Mouse (Mus musculus): Measurements from ENCODE around the gene 4931406P16Rik.

Gene 4931406P16Rik

DNA sequence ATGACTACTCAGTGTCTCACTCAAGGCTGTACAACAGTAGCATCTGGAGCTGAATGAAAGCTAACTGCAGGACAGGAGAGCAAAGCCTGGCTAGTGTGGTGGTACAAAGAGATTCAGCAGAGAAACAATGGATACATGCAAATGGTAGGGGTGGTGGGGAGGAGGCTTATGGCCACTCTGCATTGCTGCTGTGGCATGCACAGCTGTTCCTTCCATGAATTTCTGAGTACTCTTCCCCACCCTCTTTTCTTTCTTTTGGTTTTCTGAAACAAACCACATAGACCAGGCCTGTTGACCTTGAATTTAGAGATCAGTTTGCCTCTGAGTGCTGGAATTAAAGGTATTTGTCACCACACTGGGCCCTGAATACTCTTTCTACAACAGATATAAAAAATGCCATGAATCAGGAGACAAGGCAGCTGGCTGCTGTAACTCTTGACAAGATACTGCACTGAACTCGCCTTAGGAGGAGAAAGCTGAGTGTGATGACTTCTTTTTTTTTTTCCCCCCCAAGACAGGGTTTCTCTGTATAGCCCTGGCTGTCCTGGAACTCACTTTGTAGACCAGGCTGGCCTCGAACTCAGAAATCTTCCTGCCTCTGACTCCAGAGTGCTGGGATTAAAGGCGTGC, 66.4 kb downstream of the 4931406P16Rik start:
- DNase-seq (ENCODE audit: low spot score): no peak

DNA sequence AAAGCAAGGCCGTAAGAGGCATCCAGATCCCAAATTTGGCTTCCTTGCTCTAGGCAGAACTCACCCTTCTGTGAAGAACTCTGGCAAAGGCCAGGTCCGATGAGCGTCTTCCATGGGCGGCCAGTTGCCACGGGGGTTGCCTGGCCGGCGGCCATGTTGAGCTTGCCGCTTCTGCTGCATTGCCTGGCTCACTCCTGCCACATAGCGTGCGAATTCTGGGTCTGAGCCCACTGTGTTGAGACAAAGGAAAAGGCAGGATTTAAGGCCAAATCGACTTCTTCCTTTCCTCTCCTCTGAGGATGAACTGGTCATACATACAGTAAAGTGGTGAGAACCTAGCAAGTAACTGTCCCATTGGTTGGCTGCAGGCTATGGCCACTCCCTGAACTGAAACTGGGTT, 71.2 kb downstream of the 4931406P16Rik start:
- DNase-seq (ENCODE audit: low spot score): no peak

DNA sequence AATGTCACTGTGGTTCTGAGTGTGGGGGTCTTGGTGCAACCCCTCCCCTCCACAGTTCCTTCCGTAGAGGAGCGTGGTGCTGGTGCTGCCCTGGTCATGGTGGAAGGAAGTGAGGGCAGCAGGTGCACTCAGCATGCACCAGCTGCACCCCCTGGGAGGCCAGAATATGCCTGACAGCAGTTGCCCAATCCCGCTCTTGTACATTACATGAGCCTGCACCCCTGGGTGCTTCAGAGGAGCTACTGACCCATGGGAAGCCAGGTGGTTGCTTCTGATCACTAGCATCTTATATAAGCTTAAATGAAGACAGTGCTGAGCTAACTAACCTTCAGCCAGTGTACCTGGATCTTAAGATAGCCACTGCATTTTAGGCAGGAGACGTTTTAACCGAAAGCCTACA, 75.3 kb downstream of the 4931406P16Rik start:
- no peak for DNase-seq (ENCODE audit: low spot score)

DNA sequence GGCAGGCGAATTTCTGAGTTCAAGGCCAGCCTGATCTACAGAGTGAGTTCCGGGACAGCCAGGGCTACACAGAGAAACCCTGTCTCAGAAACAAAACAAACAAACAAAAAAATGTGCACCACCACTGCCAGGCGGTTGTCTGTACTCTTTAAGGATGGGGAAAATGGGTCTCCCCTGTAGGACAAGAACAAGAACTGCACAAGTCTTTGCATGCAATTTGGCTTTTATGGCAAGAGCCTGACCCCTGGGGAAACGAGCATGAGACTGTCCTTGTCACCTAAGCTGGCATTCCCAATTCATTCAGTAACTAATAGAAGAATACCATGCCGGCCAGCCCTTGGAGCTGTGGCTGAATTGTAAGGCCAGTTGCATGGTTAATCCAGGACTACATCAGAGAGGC, 77.7 kb downstream of the 4931406P16Rik start:
- DNase-seq (ENCODE audit: low spot score): no peak

DNA sequence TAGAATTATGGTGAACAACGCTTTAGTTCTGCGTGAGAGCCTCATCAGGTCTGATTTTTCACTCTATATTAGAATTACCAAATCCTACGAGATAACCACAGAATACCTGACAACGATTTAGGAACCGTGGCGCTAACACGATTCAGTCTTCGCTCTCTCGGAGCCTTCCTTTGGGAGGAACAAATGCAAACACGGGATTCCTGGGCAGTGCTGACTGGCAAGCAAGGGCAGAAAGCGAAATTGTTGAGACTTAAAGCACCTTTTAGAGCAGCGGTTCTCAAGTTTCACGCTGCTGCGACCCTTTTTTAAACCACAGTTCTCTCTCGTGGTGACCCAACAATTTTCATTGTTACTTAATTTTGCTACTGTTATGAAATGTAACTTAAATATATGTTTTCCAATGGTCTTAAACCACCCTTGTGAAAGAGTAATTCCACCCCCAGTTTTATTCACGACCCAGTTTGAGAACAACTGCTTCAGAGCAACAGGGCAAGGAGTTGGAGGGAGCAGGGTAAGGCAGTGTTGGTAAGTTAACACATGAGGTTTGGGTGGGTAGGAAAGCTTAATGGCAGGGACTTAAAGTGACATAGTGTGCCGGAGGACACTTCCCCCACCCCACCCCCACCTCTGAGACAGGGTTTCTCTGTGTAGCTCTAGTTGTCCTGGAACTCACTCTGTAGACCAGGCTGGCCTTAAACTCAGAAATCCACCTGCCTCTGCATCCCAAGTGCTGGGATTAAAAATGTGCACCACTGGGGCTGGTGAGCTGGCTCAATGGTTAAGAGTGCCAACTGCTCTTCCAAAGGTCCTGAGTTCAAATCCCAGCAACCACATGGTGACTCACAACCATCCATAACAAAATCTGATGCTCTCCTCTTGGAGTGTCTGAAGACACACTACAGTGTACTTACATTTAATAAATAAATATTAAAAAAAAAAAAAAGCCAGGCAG, 78.5 kb downstream of the 4931406P16Rik start:
- no peak for DNase-seq (ENCODE audit: low spot score)

DNA sequence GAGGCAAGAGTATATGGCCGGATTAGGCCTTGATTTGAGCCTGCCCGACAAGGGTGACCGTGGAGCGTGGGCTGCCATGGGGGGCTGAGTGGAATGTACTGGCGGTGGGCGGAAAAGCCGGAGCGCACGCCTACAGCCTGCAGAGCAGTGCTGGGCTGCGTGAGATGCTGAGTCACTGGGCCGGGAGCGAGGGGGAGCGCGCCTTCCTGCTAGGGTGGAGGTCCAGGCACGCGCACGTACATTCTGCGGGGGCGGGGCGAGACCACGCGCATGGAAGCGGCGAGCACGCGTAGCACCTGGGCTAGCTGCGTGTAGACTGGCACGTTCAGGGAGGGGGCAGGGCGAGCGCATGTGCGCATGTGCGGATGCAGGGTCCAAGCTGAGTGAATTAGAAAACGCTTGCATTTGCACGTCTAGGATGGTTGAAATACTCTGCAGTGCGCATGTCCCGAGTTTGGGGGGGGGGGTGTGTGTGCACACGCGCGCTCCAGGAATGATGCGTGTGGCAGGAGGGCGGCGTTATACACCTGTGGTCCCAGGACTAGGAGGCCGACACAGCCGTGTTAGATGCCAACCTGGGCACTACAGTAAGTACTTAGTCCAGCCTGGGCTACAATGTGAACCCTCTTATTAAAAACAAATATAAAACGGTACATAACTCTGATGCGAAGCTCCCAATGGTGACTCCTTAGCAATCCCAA, 79.3 kb downstream of the 4931406P16Rik start:
- DNase-seq (ENCODE audit: low spot score): peak; percentile 99

DNA sequence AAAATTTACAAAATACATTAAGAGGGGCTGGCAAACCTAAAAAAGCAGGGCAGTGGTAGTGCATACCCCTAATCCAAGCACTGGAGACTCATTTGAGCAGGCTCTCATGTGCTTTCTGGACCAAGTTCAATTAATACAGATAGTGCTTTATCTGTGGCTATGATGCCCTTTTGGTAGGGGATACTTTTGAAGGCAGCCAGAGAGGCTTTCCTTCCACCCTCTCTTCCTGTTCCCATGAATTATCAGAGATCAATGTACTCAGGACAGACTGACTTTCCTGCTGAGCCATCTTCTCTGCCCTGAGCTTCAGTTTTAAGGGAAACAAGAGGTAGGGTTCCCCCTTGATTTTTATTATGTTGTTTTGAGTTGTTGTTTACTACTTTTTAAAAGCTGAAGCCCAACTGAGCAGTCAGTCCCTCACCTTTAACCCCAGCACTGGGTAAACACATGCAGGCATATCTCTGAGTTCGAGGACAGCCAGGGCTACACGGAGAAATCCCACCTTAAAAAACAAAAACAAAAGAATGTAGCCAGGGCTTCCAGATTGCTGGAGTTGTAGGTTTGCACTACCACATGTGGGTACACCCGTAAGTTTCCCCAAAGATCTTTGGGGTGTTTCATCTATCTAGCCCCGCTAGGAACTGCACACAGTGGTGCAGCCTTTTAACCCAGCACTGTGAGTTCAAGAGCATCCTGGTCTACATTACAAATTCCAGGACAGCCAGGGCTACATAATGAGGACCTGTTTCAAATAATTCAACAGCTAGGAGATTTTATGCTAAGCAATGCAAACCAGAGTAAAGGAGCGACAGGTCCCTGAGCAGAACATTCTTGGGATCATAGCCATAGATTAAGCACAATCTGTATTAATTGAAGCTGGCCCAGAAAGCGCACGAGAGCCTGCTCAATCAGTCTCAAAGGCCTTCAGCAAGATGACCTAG, 80.3 kb downstream of the 4931406P16Rik start:
- DNase-seq (ENCODE audit: low spot score): no peak

DNA sequence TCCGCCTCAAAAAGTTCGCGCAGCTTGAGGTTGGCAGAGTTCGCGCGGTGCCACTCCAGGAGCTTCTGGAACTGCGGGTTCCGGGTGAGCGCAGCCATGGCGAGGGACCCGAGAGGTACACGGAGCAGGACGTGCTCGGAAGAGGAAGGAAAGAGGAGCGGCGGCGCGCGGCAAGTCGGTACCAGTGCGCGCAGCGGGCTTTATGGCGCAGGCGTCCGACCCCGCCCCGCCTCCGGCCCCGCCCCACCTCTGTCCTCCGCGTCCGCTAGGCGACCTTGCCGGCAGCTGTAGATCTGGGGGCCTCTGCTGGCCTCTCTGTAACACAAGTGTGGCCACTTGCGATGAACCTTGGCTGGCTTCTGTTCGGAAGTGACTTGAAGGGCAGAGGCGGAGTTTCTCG, 83.2 kb downstream of the 4931406P16Rik start, which contains the start of gene Gpi1:
Gene Gpi1 (minus strand): TSS at position 221 of the 400 bp plus-strand sequence.
- peak; percentile 83 for DNase-seq (ENCODE audit: low spot score)

DNA sequence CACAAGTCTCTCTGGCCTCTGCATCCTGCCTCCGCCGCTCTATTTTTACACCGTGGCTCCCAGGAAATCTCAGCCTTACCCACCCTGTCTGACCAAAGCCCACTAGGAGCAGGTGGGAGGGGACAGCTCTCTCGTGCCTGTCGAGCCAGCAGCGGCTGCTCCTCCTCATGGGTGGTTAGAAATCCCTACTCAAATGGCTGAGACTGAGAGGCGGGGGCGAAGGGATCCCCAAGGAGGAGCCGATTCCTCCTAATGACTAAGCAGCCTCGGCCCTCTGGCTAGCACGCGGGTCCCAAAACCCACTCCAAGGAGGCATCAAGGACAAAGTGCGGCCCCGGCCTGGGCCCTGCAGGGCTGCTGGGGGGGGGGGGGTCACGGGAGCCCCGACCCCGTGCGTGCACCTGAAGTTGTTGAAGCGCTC, 83.7 kb downstream of the 4931406P16Rik start:
- DNase-seq (ENCODE audit: low spot score): peak; percentile 56

DNA sequence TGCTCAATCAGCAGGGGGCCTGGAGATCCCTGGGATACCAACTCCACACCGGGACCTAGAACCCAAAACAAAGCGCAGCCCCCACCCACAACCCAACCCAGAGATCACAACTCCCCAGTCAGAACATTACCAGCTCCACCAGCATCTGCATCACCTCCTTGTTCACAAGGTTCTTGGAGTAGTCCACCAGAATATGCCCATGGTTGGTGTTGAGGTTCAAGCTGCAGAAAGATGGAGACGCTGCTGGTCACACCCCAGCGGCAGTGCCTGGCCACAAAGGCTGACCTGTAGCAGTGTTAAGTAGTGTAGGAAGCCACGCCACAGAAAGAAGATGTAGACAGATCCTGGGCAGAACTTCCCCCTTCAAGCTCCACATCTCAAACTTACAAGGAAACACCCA, 84.2 kb downstream of the 4931406P16Rik start:
- DNase-seq (ENCODE audit: low spot score): no peak

DNA sequence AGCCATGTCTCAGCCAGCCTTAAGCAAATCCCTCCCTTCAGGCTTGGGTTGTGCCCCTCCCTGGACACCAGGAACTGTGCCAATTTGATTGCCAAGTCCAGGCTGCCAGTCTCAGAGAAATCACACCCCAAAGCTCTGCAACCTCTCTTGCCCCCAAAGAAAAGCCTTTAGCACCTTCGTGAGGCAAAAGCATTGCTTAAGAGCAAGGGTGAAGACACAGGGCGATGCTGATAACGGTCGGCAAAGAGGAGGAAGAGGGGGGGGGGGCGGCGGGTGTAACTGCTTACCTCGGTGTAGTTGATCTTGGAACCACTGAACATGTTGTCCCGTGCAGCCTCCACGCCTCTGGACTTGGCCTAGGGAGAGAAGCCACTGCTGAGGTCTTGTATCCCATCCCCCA, 84.7 kb downstream of the 4931406P16Rik start:
- DNase-seq (ENCODE audit: low spot score): no peak

DNA sequence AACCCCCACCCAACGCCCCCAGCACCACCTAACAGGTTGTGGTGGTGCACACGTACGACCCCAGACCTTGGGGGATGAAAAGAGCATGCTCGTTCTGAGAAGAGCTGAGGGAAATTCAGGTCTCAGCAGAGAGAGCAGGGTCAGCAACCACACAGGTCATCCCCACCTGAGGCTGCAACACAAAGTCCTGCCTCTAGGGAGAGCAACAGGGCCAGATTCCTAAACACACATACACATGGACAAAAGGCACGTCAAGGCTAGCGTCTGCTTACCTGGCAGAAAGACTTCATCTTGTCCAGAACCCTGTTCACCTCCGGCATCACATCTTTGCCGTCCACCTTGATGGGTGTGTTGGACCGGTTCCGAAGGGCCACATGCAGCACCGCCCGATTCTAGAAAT, 86.5 kb downstream of the 4931406P16Rik start:
- DNase-seq (ENCODE audit: low spot score): no peak

DNA sequence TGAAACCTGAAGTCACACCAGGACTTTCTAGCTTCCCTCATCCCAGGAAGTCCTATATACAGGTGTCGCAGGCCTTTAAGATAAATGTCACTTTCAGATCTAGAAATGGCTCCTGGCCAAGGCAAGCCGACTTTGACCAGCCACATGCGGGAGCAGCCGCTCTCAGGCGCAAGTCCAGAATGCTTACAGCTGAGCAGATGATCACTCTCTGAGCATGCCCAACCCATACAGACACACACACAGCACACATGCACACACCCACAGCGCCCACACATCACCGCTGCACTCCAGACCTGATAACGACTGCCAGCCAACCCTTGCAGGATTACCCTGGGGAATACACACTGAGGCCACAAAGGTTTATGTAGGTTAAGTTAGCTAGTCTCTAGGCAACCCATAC, 87.3 kb downstream of the 4931406P16Rik start:
- DNase-seq (ENCODE audit: low spot score): no peak

DNA sequence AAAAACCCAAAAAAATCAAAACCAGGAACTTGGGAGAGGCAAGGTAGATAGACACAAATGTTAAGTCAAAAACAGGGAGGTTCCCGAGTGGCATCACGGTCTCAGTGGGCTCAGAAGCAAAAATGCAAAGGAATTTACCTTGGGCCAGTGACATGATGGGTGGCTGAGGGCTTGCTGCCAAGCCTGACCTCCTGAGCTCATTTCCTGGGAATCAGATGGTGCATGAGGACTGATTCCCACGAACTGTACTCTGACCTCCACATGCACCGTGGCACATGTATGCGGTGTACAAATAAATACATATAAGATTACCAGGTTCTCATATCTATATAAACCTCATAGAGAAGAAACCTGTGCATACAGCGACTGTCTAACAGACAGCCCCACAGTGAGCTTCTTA, 89.0 kb downstream of the 4931406P16Rik start:
- DNase-seq (ENCODE audit: low spot score): no peak

DNA sequence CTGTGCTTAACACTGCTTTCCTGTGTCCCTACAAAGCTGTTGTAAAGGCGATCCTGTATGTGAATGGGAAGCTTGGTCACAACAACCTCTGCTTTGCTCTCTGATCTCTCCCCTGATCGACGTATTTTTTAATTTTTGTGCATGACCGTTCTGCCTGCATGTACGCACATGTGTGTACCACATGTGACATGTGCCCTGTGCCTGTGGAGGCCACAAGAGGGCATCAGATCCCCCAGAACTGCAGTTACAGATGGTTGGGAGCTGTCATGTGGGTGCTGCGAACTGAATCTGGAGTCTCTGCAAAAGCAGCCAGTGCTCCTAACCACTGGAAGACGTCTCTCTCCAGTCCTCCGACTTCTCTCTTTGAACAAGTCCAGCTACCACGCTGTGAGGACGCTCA, 91.0 kb downstream of the 4931406P16Rik start:
- no peak for DNase-seq (ENCODE audit: low spot score)

DNA sequence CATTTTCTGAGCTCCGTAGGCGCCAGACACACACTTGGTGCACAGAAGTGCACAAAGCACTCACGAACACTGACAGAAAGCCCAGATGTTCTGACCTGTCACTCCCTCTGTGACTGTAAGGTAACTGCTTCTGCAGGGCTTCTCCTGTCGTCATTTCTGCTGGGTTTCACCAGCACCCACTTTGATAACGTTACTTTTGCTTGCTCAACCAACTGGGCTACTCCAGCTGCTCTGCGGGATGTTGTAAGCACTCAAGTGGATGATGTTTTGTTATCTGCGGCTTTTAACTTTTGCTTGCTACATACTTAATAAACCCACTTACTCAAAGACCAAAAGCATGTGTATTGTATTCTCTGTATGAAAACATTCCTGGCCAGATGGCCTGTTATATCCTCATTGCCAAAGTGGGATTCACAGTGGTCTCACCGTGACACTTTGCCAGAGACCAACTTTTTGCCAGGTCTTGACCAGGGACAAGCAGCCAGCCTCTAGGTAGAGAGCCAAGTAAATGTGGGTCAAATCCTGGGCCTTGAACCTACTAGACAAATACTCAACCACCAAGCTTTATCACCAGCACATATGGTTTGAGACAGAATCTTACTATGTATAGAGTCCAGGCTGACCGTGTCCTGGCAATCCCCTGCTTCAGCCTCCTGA, 91.6 kb downstream of the 4931406P16Rik start:
- DNase-seq (ENCODE audit: low spot score): no peak

DNA sequence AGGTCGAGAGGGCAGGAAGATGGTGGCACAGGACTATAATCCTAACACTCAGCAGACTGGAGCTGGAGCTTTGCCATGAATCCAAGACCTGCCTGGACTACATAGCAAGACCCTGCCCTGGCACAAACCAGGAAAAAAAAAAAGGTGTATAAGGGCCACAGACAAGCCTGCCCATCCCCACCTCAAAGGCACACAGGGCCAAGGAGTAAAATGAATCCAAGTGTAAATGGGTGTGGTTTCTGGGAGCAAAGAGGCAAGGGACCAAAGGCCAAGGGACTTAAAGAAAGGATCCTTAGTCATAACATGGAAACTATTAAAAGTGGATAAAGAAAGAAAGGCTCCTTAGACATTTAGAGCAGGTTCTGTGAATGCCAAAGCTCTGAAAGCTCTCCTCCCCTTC, 94.9 kb downstream of the 4931406P16Rik start:
- DNase-seq (ENCODE audit: low spot score): no peak

DNA sequence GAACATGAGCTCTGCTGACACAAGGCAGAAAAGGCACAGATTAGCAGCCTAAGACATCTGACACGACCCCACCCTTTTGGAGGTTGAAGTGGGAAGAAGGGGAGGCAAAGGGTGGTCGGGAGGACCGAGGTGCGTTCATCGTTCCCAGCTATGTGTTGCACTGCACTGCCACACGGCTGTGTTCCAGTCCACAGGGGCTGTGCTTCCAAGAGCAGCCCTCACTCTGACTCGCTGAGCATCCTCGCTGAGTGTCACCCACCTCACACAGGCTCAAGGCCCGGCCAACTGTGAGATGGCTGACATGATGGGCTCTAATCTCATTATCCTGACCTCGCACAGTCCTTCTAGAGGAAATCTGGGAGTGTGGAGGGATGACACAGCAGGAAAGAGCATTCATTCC, 96.9 kb downstream of the 4931406P16Rik start:
- no peak for DNase-seq (ENCODE audit: low spot score)

DNA sequence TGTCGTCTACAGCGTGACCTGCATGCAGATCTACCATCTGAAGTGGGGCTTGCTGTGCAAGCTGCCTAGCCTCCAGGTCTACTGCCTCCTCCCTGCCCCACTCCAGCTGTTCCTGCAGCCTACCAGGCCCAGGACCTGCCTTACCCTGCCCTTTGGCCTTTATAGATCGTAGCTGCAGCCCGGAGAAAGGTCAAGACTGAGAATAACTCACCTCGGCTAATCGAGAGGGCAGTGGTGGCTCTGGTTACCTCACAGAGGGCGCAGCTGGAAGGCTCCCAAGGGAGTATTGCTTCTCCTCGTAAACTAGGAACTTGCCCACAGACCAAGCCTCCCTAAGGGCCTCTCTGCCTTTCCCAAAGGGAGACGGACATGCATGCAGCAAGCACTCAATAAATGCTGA, 97.9 kb downstream of the 4931406P16Rik start:
- no peak for DNase-seq (ENCODE audit: low spot score)

DNA sequence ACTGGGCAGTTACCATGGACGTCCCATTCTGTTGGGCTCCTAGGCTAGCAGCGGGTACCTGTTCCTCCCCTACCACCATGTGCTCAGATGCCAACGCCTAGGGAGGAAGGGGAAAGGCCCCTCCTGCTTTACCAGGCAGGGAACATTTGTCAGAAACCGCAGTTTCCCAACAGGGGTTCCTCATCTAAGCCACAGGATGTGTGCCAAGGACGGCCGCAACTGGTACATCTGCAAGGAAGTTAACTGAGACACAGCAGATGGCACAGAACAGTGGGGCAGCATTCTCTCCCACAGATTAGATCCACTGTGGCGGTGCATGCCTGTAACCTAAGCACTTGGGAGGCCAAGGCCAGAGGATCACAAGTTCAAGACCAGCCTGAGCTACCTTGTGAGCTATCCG, 98.7 kb downstream of the 4931406P16Rik start:
- no peak for DNase-seq (ENCODE audit: low spot score)

DNA sequence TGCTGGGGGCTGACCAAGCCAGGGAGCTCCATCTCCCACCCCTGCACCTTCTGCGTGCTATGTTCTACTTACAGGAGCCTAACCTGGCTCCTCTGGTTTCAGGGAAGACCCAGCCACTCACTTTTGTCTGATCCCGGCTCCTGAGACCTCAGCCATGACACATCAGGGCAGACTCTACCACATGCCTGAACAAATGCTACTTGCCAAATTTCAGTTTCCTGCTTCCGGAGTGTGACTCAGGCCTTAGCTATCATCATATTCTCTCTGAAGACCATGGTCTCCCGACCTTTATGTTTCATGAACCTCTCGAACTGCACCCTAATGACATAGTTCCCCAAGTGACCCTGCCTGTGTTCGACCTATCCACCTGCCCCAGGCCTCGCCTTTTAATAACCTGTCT, 100.1 kb downstream of the 4931406P16Rik start:
- DNase-seq (ENCODE audit: low spot score): no peak
